20 mouse cellular contexts compared by ENCODE assay signal in genomic region chr2:16414340-16414976, GRCm38 (mm10).
"Had no signal": no experiment of that assay in that cellular context is flagged by ENCODE, and none has a peak within 500 bp of the region (broad histone marks: within the 10 kb centered on the region; RNA-seq: fewer than 3 reads in every experiment).

No protein-coding gene starts in this region.

- H3K4me3 ChIP-seq: heart, embryonic 10.5 days; heart, embryonic 12.5 days; hindbrain, embryonic 13.5 days; hindbrain, embryonic 15.5 days; limb, embryonic 13.5 days; limb, embryonic 15.5 days had no signal

- H3K4me2 ChIP-seq: heart, embryonic 12.5 days; hindbrain, embryonic 13.5 days; hindbrain, embryonic 15.5 days; limb, embryonic 13.5 days; limb, embryonic 15.5 days had no signal

- ATAC-seq: forebrain, postnatal 0 days; hindbrain, postnatal 0 days; intestine, embryonic 16.5 days had no signal

- H3K36me3 ChIP-seq: heart, embryonic 10.5 days; heart, embryonic 12.5 days; hindbrain, embryonic 13.5 days; hindbrain, embryonic 15.5 days; limb, embryonic 13.5 days; limb, embryonic 15.5 days had no signal

- DNase-seq: forebrain, postnatal 0 days; gastrocnemius, postnatal 14 days; gastrocnemius, postnatal 36 days; heart, postnatal 10 days; heart, postnatal 36 days; kidney, adult 18-20 months; kidney, adult 8-10 months; kidney, postnatal 14 days; kidney, postnatal 36 days; layer of hippocampus, adult 9-11 months; layer of hippocampus, postnatal 36 days; left cerebral cortex, postnatal 4 days had no signal

- H3K27ac ChIP-seq: heart, embryonic 10.5 days; hindbrain, embryonic 13.5 days; hindbrain, embryonic 15.5 days; hindbrain, postnatal 0 days; limb, embryonic 13.5 days; limb, embryonic 15.5 days had no signal

- H3K9me3 ChIP-seq: heart, embryonic 10.5 days; heart, embryonic 12.5 days; hindbrain, embryonic 13.5 days; hindbrain, embryonic 15.5 days; limb, embryonic 13.5 days; limb, embryonic 15.5 days had no signal

- H3K9ac ChIP-seq: forebrain, postnatal 0 days; heart, embryonic 12.5 days; hindbrain, embryonic 13.5 days; hindbrain, embryonic 15.5 days; limb, embryonic 13.5 days; limb, embryonic 15.5 days had no signal

- H3K4me1 ChIP-seq: heart, embryonic 10.5 days; heart, embryonic 12.5 days; hindbrain, embryonic 13.5 days; hindbrain, embryonic 15.5 days; limb, embryonic 13.5 days; limb, embryonic 15.5 days had no signal

- H3K27me3 ChIP-seq: heart, embryonic 12.5 days; hindbrain, embryonic 13.5 days; hindbrain, embryonic 15.5 days; limb, embryonic 13.5 days; limb, embryonic 15.5 days had no signal
